Mouse (Mus musculus) lung, postnatal 0 days (tissue): ENCODE measurements around the gene Tnfaip8l2.
A peak's percentile ranks its signal among the peaks of the same experiment; 100 is the strongest.

ENCODE experiments used
- CTCF ChIP-seq: IDR thresholded peaks from 2 replicates; pipeline ENCODE4 v1.5.1; 2016; ENCODE audit warnings: antibody characterized with exemption, mild to moderate bottlenecking
- EP300 ChIP-seq: IDR thresholded peaks from 2 replicates; pipeline ENCODE4 v1.6.1; 2016; ENCODE audit warnings: antibody characterized with exemption, mild to moderate bottlenecking, control low read depth

DNA sequence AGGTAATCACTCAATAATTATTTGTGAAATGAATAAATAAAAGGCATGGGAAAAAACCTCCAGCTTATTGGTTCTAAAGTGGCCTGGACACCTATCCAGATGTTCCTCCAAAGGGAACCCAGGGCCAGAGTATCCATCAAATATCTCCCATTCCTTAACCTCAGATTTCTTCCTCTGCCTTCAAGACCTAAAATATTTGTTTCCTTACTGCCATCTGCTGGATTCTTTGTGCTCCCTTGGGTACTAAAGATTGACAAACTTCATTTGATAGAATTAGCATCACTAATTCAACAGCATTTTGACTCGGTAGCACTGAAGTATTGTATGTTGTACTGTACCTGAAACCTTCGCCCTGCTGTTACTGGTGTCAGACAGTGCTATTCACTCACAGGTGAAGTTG, 34.3 kb downstream of the Tnfaip8l2 start:
- peak; percentile 59 for TF ChIP-seq CTCF
- TF ChIP-seq EP300: no peak
